Mouse (Mus musculus) monocyte, adult 5-6 weeks (primary cell): Measurements from ENCODE around the gene Mpnd. TPM values are rescaled to one million over a fixed set of nuclear protein-coding genes. Genes with fewer than 3 reads are reported as not detected.
A peak's percentile ranks its signal among the peaks of the same experiment; 100 is the strongest.

Experiments
- ATAC-seq: fragments of 153-309, 156-312 bp; replicated peaks from 2 replicates; pipeline ENCODE4 v1.8.0; 2017; ENCODE audit warnings: mild to moderate bottlenecking; ENCODE audit not compliant: low TSS enrichment, insufficient number of reproducible peaks, severe bottlenecking, poor library complexity, low FRiP score
- total RNA-seq: library from RNA; stranded (forward); fragments of 200-1000, 200-491, 200-594 nt; gene quantifications from 3 replicates; pipeline ENCODE4 v1.2.3, GENCODE M21; 2017

Gene Mpnd
- total RNA-seq, 1 experiment from 2014 or later: 106 TPM

GRCm38 (mm10) chr17:56016793-56017785 lies 11.6 kb downstream of the Mpnd start:
- no peak for ATAC-seq

GRCm38 (mm10) chr17:56017848-56018247 lies 12.3 kb downstream of the Mpnd start:
- no peak for ATAC-seq

GRCm38 (mm10) chr17:56018347-56019131 lies 13.0 kb downstream of the Mpnd start:
- no peak for ATAC-seq

GRCm38 (mm10) chr17:56020400-56021084 lies 15.0 kb downstream of the Mpnd start:
- no peak for ATAC-seq

- no peak for ATAC-seq
Observed at GRCm38 (mm10) chr17:56021161-56021910, 15.8 kb downstream of the Mpnd start.

GRCm38 (mm10) chr17:56022131-56022988 lies 16.8 kb downstream of the Mpnd start:
- no peak for ATAC-seq

GRCm38 (mm10) chr17:56022989-56023290 lies 17.4 kb downstream of the Mpnd start:
- no peak for ATAC-seq

- peak; percentile 57 for ATAC-seq
Observed at GRCm38 (mm10) chr17:56023386-56023785, 17.9 kb downstream of the Mpnd start.

GRCm38 (mm10) chr17:56024476-56024875 lies 19.0 kb downstream of the Mpnd start:
- ATAC-seq: no peak

- ATAC-seq: no peak
Observed at GRCm38 (mm10) chr17:56024931-56025330, 19.4 kb downstream of the Mpnd start.

- no peak for ATAC-seq
Observed at GRCm38 (mm10) chr17:56026303-56026702, 20.8 kb downstream of the Mpnd start.

GRCm38 (mm10) chr17:56026881-56027280 lies 21.4 kb downstream of the Mpnd start:
- ATAC-seq: no peak

- ATAC-seq: no peak
Observed at GRCm38 (mm10) chr17:56027801-56028441, 22.4 kb downstream of the Mpnd start.

GRCm38 (mm10) chr17:56030238-56030870 lies 24.8 kb downstream of the Mpnd start:
- no peak for ATAC-seq

GRCm38 (mm10) chr17:56030919-56031318 lies 25.4 kb downstream of the Mpnd start:
- ATAC-seq: no peak

GRCm38 (mm10) chr17:56031431-56031830 lies 25.9 kb downstream of the Mpnd start:
- ATAC-seq: no peak
